Mouse (Mus musculus) urinary bladder, postnatal 10 days (tissue): ENCODE measurements around the gene F11r.

Experiments
- DNase-seq: peaks from one replicate; pipeline ENCODE4 v3.0.0; 2022; ENCODE audit warnings: low spot score

F11r gene

GRCm38 (mm10) chr1:171438014-171438670, 807 bp downstream of the F11r start:
- DNase-seq, result no peak

- no peak for DNase-seq
Observed at GRCm38 (mm10) chr1:171439072-171439471, 1.7 kb downstream of the F11r start.

- DNase-seq, result no peak
Observed at GRCm38 (mm10) chr1:171440025-171440725, 2.8 kb downstream of the F11r start.

GRCm38 (mm10) chr1:171441466-171442412, 4.4 kb downstream of the F11r start:
- DNase-seq, result no peak

GRCm38 (mm10) chr1:171442413-171442760, 5.1 kb downstream of the F11r start:
- no peak for DNase-seq

GRCm38 (mm10) chr1:171445050-171445449, 7.7 kb downstream of the F11r start:
- DNase-seq, result no peak

- DNase-seq, result no peak
Observed at GRCm38 (mm10) chr1:171446854-171447253, 9.5 kb downstream of the F11r start.

GRCm38 (mm10) chr1:171447692-171448091, 10.4 kb downstream of the F11r start:
- DNase-seq, result no peak

- DNase-seq, result no peak
Observed at GRCm38 (mm10) chr1:171450062-171450461, 12.7 kb downstream of the F11r start.

GRCm38 (mm10) chr1:171451001-171451400, 13.7 kb downstream of the F11r start:
- DNase-seq, result no peak

GRCm38 (mm10) chr1:171452522-171452921, 15.2 kb downstream of the F11r start:
- DNase-seq, result no peak

- no peak for DNase-seq
Observed at GRCm38 (mm10) chr1:171452923-171453322, 15.6 kb downstream of the F11r start.

- DNase-seq, result no peak
Observed at GRCm38 (mm10) chr1:171454926-171455325, 17.6 kb downstream of the F11r start.

- no peak for DNase-seq
Observed at GRCm38 (mm10) chr1:171457568-171457967, 20.2 kb downstream of the F11r start.

- no peak for DNase-seq
Observed at GRCm38 (mm10) chr1:171459791-171460190, 22.5 kb downstream of the F11r start.

- no peak for DNase-seq
Observed at GRCm38 (mm10) chr1:171460551-171461503, 23.5 kb downstream of the F11r start.

- DNase-seq, result no peak
Observed at GRCm38 (mm10) chr1:171463133-171463532, 25.8 kb downstream of the F11r start.

GRCm38 (mm10) chr1:171465749-171466412, 28.5 kb downstream of the F11r start:
- DNase-seq, result no peak

GRCm38 (mm10) chr1:171466565-171466964, 29.2 kb downstream of the F11r start:
- no peak for DNase-seq

- no peak for DNase-seq
Observed at GRCm38 (mm10) chr1:171469678-171470077, 32.3 kb downstream of the F11r start.

GRCm38 (mm10) chr1:171470371-171470871, 33.1 kb downstream of the F11r start:
- no peak for DNase-seq
